Mouse (Mus musculus) brain, embryonic 14.5 days (tissue): ENCODE data around the gene Hpse2. TPM values are rescaled to one million over a fixed set of nuclear protein-coding genes. Genes with fewer than 3 reads are reported as not detected.

Experiments used
- DNase-seq: peaks from one replicate; pipeline ENCODE4 v3.0.0-alpha.2; 2011; ENCODE audit warnings: low read depth
- CTCF ChIP-seq: fragments of 200-500 bp; IDR thresholded peaks from 2 replicates; pipeline ENCODE4 v1.5.1; 2012; ENCODE audit warnings: inconsistent platforms, mild to moderate bottlenecking, moderate library complexity, borderline replicate concordance; ENCODE audit not compliant: insufficient read depth, insufficient read length; ENCODE audit errors: extremely low read depth
- POLR2A ChIP-seq: fragments of 200-500 bp; IDR thresholded peaks from 2 replicates; pipeline ENCODE4 v1.6.1; 2012; ENCODE audit warnings: mild to moderate bottlenecking, inconsistent platforms, borderline replicate concordance; ENCODE audit not compliant: poor library complexity, insufficient read depth, insufficient read length, severe bottlenecking; ENCODE audit errors: extremely low read depth
- polyA plus RNA-seq: library from polyadenylated mRNA; depleted of rRNA; stranded (reverse); fragments of >200 nt; gene quantifications from 2 replicates; pipeline ENCODE4 v1.2.3, GENCODE M21; 2012; rRNA removed

The Hpse2 gene
- polyA plus RNA-seq, 1 experiment: 0.18 TPM

- TF ChIP-seq CTCF (no peak), POLR2A (no peak)
- no peak for DNase-seq
Measured at GRCm38 (mm10) chr19:42745869-42746224, 642.3 kb downstream of the Hpse2 start.

DNA sequence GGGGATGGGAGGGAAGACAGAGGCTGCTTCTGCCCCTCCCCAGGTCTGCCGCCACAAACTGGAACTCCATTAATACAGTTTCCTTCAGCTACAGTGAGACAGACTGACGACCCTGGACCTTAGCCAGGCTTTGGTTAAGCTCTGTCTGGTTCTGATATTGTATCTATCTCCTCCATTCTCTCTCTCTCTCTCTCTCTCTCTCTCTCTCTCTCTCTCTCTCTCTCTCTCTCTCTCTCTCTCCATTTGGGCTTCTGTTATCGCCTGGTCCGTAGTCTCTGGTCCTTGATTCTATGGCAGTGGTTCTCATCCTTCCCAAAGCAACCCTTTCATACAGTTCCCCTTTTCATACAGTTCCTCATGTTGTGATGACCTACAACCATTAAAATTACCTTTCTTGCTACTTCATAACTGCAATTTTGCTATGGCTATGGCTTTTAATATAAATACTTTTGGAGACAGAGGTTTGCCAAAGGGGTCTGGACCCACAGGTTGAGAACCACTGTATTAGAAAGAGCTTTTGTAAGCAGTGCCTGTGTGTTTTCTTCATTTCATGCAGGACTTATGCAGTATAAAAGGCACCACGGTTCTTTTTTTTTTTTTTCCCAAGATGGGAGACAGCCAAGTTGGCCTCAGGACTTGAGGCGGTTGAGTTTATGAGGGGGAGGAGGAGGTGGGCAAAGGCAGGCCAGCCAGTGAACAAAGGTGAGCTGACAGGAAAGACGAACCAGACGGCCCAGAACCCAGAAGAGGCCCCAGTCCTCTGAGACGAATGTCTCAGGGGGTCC lies 642.9 kb downstream of the Hpse2 start:
- peak; percentile 58 for DNase-seq
- no peak for TF ChIP-seq CTCF
- TF ChIP-seq POLR2A: no peak

DNA sequence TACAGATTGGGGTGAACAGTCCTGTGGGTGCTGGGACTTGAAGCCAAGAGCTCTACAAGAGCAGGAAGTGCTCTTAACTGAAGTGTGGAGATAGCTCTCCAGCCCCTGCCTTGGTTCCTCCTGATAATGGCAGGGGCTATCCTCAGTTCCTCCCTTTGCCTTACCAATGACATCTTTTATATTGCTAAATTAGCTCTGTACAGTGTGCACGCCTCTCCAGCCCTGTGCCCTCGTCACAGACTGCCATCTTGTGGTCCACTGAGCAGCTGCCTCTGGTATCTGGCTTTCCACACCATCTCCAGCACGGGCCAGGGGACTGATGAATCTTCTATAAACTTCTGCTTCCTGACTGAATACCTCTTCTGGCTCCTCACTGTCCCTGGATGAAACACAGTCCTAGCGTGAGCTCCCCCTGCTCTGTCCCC lies 644.0 kb downstream of the Hpse2 start:
- TF ChIP-seq CTCF: peak; percentile 80
- no peak for TF ChIP-seq POLR2A
- DNase-seq: peak; percentile 79

DNA sequence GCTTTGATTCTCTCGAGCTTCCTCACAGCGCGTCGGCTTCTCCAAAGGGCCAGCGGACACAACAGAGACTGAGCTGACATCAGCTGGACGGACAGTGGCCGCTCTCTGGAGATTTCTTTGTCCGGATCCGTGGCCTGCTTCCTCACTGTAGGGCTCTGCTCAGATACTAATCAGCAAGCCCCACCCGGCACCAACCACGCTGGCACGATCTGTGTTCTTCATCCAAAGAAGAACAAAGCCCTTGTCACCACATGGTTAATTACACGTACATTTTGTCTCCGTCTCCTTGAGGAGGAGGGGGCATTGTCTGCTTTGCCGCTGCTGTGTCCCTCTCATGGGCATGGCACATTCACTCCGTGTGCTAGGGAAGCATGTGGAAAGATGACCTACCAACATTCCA lies 644.9 kb downstream of the Hpse2 start:
- peak; percentile 47 for DNase-seq
- no peak for TF ChIP-seq POLR2A
- TF ChIP-seq CTCF: no peak

DNA sequence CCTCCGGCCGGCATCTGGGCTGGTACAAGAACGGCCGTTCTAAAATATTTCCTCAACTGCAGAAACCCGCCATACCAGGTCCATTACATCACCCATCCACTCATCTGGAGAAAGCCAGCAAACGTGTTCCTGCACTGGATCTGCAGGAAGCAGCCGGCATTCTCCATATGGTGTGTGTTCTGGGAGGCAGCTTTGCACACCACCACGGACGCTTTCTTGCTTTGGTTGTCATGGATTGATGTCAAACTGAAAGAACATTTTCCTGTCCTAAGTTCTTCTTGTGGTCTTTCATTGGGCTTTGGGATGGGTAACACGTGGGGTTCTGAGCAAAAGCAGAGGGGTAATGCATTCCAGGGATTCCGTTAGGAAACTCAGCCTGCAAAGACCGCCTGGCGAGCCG lies 646.3 kb downstream of the Hpse2 start:
- no peak for TF ChIP-seq CTCF
- no peak for TF ChIP-seq POLR2A
- peak; percentile 25 for DNase-seq

DNA sequence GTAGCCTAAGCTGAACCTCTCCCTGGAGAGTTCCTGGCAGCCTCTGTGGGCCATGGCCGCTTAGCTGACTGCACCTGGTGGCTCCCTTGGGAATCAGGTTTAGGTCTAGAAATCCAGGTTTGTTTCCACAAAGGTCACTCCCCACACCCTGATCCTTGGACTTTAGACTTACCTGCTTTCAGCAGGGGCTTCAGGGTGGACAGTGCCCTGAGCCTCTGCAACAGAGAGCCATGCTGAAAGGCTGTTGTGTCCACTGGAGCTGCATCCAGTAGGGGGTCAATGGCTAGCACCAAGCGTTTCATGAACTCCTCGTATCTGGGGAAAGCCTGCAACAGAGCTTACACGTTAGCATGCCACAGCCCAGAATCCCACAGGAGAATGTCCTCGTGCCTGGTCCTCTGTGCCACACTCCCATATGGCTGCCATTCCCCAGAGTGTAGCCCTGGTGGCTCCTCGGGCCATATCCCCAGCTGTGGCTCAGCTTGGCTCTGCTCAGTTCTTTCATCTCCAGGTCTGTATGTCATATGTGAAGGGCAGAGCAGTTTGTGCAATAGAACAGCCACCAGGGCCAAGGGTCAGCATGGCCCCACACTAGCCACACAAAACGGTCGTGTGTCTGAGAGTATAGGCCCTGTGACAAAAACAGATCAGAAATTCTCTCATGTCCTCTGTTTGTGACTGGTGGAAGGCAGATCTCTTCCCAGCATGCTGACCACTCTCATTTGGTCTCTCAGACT lies 647.8 kb downstream of the Hpse2 start:
- no peak for DNase-seq
- TF ChIP-seq POLR2A (no peak), CTCF (no peak)

DNA sequence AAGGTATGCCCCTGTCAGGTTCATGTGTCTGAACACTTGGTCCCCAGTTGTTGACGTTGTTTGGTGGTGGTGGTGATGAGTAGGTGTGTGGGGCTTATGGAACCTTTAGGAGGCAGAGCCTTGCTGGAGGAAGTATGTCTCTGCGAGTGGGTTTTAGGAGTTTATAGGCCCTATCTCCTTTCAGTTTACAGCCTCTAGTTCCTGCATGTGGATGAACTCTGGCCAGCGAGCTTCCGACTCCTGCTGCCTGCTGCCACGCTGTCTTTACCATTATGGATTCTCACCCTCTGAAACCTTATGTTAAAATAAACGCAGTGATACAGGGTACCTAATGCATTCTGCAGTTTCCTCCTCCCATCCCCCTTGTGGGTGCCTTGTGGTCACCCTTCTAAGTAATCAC lies 648.4 kb downstream of the Hpse2 start:
- no peak for TF ChIP-seq POLR2A
- no peak for TF ChIP-seq CTCF

GRCm38 (mm10) chr19:42737753-42738152 lies 650.4 kb downstream of the Hpse2 start:
- TF ChIP-seq POLR2A (no peak), CTCF (no peak)

More for the DNA sequence above, 648.4 kb downstream of the Hpse2 start:
- DNase-seq: no peak

More at GRCm38 (mm10) chr19:42737753-42738152, 650.4 kb downstream of the Hpse2 start:
- DNase-seq: peak; percentile 23

Other genes starting within 250 kb of the Hpse2 start
- 3.7 and 5.8 TPM in 2 replicates for gene Cnnm1, start 52.1 kb upstream of the Hpse2 start, polyA plus RNA-seq
- gene Got1, start 136.2 kb upstream of the Hpse2 start, polyA plus RNA-seq: 63.1 and 66.7 TPM in 2 replicates
- 0.90 and 1.4 TPM in 2 replicates for gene Nkx2-3, start 224.0 kb upstream of the Hpse2 start, polyA plus RNA-seq